Mouse (Mus musculus): ENCODE measurements around the gene D630045J12Rik. TPM values are rescaled to one million over a fixed set of nuclear protein-coding genes. Genes with fewer than 3 reads are reported as not detected.

Gene D630045J12Rik
- polyA plus RNA-seq, 2 experiments, result 7.3 to 14.2 TPM

DNA sequence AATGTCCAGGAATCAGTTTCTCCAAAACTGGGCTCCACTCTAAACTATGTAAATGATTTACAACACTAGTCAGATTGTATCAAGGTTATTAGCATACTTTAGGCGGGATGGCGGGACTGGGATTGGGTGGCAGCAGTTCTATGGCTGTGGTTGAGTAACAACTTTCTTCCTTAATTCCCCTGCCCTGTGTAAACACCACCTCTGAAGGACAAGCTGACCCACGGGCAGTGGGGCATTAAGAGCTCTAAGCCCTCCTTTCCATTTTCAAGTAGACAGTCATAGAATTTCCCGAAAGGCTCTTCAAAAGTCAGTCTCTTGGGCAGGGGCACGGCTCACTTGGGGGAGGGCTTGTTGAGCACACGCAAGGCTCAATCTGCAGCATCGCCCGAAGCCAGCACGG lies 142.9 kb downstream of the D630045J12Rik start:
- ATAC-seq (ENCODE audit: low FRiP score, low read depth) (no peak), DNase-seq (ENCODE audit: low spot score) (no peak)
- H3K27me3 ChIP-seq (ENCODE audit: control insufficient read depth, insufficient read depth, low read length), result no peaks in the 10 kb centered on the region
- H3K9ac ChIP-seq (ENCODE audit: low read depth, low read length, severe bottlenecking), result no peak overlapping the region
- WGBS, result 73% methylated on average over 9 of the region's 9 CpGs
- no peaks in the 10 kb centered on the region for H3K9me3 ChIP-seq (ENCODE audit: control insufficient read depth, low read length)
- H3K36me3 ChIP-seq (ENCODE audit: control insufficient read depth, insufficient read depth, low read length), result no peaks in the 10 kb centered on the region
- H3K4me3 ChIP-seq (replicated peaks; ENCODE audit: low read length), result no peak overlapping the region
- H3K4me1 ChIP-seq (ENCODE audit: control insufficient read depth, insufficient read depth, low read length), result peaks cover 5% of the 10 kb centered on the region; the same call in 1 of the 2 replicates
- no peak overlapping the region for H3K4me2 ChIP-seq (replicated peaks; ENCODE audit: low read depth, low read length, severe bottlenecking)
- TF ChIP-seq POLR2A (IDR thresholded peaks at IDR 0.05; ENCODE audit: borderline replicate concordance, extremely low read depth, insufficient read depth, insufficient read length), result no peak
- H3K27ac ChIP-seq (replicated peaks; ENCODE audit: low read depth, low read length), result no peak overlapping the region

- TF ChIP-seq POLR2A (IDR thresholded peaks at IDR 0.05; ENCODE audit: borderline replicate concordance, extremely low read depth, insufficient read depth, insufficient read length), result no peak
- no peak overlapping the region for H3K4me2 ChIP-seq (replicated peaks; ENCODE audit: low read depth, low read length, severe bottlenecking)
- no peaks in the 10 kb centered on the region for H3K9me3 ChIP-seq (ENCODE audit: control insufficient read depth, low read length)
- peaks cover 5% of the 10 kb centered on the region; the same call in 1 of the 2 replicates for H3K4me1 ChIP-seq (ENCODE audit: control insufficient read depth, insufficient read depth, low read length)
- ATAC-seq (ENCODE audit: low FRiP score, low read depth), result no peak
- DNase-seq (ENCODE audit: low spot score), result no peak
- no peak overlapping the region for H3K27ac ChIP-seq (replicated peaks; ENCODE audit: low read depth, low read length)
- H3K36me3 ChIP-seq (ENCODE audit: control insufficient read depth, insufficient read depth, low read length), result no peaks in the 10 kb centered on the region
- H3K27me3 ChIP-seq (ENCODE audit: control insufficient read depth, insufficient read depth, low read length), result no peaks in the 10 kb centered on the region
- WGBS, result 10% methylated on average over 9 of the region's 9 CpGs
- no peak overlapping the region for H3K4me3 ChIP-seq (replicated peaks; ENCODE audit: low read length)
- peak overlapping the region; percentile 34; the same call in 1 of the 2 replicates for H3K9ac ChIP-seq (ENCODE audit: low read depth, low read length, severe bottlenecking)
These were observed 143.9 kb downstream of the D630045J12Rik start for GRCm38 (mm10) chr6:38109871-38110270.

- no peak within 1 kb of the TSS for H3K4me2 ChIP-seq (replicated peaks; ENCODE audit: low read depth, low read length, severe bottlenecking)
- no peak within 1 kb of the TSS for H3K4me3 ChIP-seq (replicated peaks; ENCODE audit: low read length)
- no peak for DNase-seq (ENCODE audit: low spot score)
- WGBS, result 21% methylated on average over 9 of the region's 9 CpGs
- H3K27me3 ChIP-seq (ENCODE audit: control insufficient read depth, insufficient read depth, low read length), result no peaks in the 10 kb centered on the region
- no peaks in the 10 kb centered on the region for H3K9me3 ChIP-seq (ENCODE audit: control insufficient read depth, low read length)
- no peaks in the 10 kb centered on the region for H3K36me3 ChIP-seq (ENCODE audit: control insufficient read depth, insufficient read depth, low read length)
- no peak within 1 kb of the TSS for H3K27ac ChIP-seq (replicated peaks; ENCODE audit: low read depth, low read length)
- peak within 1 kb of the TSS; percentile 34; the same call in 1 of the 2 replicates for H3K9ac ChIP-seq (ENCODE audit: low read depth, low read length, severe bottlenecking)
- peaks cover 5% of the 10 kb centered on the region; the same call in 1 of the 2 replicates for H3K4me1 ChIP-seq (ENCODE audit: control insufficient read depth, insufficient read depth, low read length)
- no peak for ATAC-seq (ENCODE audit: low FRiP score, low read depth)
- no peak for TF ChIP-seq POLR2A (IDR thresholded peaks at IDR 0.05; ENCODE audit: borderline replicate concordance, extremely low read depth, insufficient read depth, insufficient read length)
These were observed 144.5 kb downstream of the D630045J12Rik start, which contains the start of gene Tmem213 for GRCm38 (mm10) chr6:38109160-38109795. TSS of gene Tmem213 (plus strand) at chr6:38109255.

DNA sequence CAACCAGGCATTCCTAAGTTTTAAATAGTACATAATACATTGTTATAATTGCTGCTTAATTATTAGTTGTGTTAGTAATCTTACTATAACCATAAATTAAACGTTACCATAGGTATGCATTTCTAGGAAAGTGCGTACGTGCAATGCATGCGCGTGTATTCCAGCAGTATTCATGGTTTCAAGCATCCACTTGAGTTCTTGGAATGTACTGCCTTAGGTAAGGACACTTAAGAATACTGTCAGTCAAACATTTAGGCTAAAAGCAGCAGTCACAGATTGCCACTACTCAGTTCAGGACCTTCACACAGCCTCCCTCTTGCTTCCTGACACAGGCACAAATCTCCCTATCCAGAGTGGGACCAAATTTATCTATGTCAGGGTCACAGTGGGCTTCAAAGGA lies 145.4 kb downstream of the D630045J12Rik start:
- WGBS, result 88% methylated on average over 5 of the region's 5 CpGs
- H3K4me1 ChIP-seq (ENCODE audit: control insufficient read depth, insufficient read depth, low read length), result peaks cover 13% of the 10 kb centered on the region; the same call in 1 of the 2 replicates
- no peak overlapping the region for H3K4me2 ChIP-seq (replicated peaks; ENCODE audit: low read depth, low read length, severe bottlenecking)
- no peak for ATAC-seq (ENCODE audit: low FRiP score, low read depth)
- no peaks in the 10 kb centered on the region for H3K36me3 ChIP-seq (ENCODE audit: control insufficient read depth, insufficient read depth, low read length)
- no peak for TF ChIP-seq POLR2A (IDR thresholded peaks at IDR 0.05; ENCODE audit: borderline replicate concordance, extremely low read depth, insufficient read depth, insufficient read length)
- H3K9me3 ChIP-seq (ENCODE audit: control insufficient read depth, low read length), result no peaks in the 10 kb centered on the region
- no peak overlapping the region for H3K4me3 ChIP-seq (replicated peaks; ENCODE audit: low read length)
- no peak for DNase-seq (ENCODE audit: low spot score)
- no peak overlapping the region for H3K27ac ChIP-seq (replicated peaks; ENCODE audit: low read depth, low read length)
- H3K27me3 ChIP-seq (ENCODE audit: control insufficient read depth, insufficient read depth, low read length), result no peaks in the 10 kb centered on the region
- no peak overlapping the region for H3K9ac ChIP-seq (ENCODE audit: low read depth, low read length, severe bottlenecking)

DNA sequence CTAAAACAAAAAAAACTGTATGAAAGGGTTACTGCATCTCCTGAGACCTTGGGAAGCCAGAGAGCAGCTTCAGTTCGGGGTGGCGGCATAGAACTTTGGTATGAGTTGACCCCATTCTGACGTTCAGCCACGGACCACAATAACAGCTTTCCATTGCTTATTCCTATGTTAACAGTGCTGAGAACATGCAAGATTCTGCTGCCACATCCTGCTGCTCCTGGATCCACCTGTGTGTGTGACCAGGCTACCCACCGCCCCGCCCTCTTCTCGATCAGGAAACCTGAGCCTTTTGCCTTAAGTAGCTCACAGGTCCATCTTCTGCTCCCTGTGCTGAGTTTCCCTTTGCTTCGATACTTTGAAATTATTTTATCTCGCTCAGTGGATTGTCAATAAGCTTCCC lies 147.9 kb downstream of the D630045J12Rik start:
- 90% methylated on average over 9 of the region's 9 CpGs for WGBS
- Histone ChIP-seq H3K4me3 (replicated peaks; ENCODE audit: low read length) (no peak overlapping the region), H3K4me2 (replicated peaks; ENCODE audit: low read depth, low read length, severe bottlenecking) (no peak overlapping the region), H3K4me1 (ENCODE audit: control insufficient read depth, insufficient read depth, low read length) (peaks cover 14% of the 10 kb centered on the region; the same call in 1 of the 2 replicates), H3K27me3 (ENCODE audit: control insufficient read depth, insufficient read depth, low read length) (no peaks in the 10 kb centered on the region), H3K27ac (replicated peaks; ENCODE audit: low read depth, low read length) (no peak overlapping the region), H3K9me3 (ENCODE audit: control insufficient read depth, low read length) (no peaks in the 10 kb centered on the region), H3K9ac (ENCODE audit: low read depth, low read length, severe bottlenecking) (no peak overlapping the region), H3K36me3 (ENCODE audit: control insufficient read depth, insufficient read depth, low read length) (no peaks in the 10 kb centered on the region)
- TF ChIP-seq POLR2A (IDR thresholded peaks at IDR 0.05; ENCODE audit: borderline replicate concordance, extremely low read depth, insufficient read depth, insufficient read length), result no peak
- DNase-seq (ENCODE audit: low spot score), result no peak
- no peak for ATAC-seq (ENCODE audit: low FRiP score, low read depth)
